Mouse (Mus musculus) stomach, postnatal 0 days (tissue): Measurements from ENCODE around the gene Vps50.

Experiments
- CTCF ChIP-seq: IDR thresholded peaks from 2 replicates; pipeline ENCODE4 v1.5.1; 2016; ENCODE audit warnings: antibody characterized with exemption, low read depth, mild to moderate bottlenecking, moderate library complexity
- EP300 ChIP-seq: optimal IDR thresholded peaks from 2 replicates; pipeline ENCODE3; 2016; ENCODE audit warnings: antibody characterized with exemption

GRCm38 (mm10) chr6:3573787-3574186 is 75.6 kb downstream of the Vps50 start:
- no peak for TF ChIP-seq CTCF
- no peak for TF ChIP-seq EP300
